Mouse (Mus musculus): ENCODE data around the gene Adamtsl4.
A peak's percentile ranks its signal among the peaks of the same experiment; 100 is the strongest.
"Not testable (repeated sequence)": the region's sequence is repeated elsewhere in the genome, so short reads cannot be mapped to it uniquely, and the experiment has no call there.

Adamtsl4 gene

DNA sequence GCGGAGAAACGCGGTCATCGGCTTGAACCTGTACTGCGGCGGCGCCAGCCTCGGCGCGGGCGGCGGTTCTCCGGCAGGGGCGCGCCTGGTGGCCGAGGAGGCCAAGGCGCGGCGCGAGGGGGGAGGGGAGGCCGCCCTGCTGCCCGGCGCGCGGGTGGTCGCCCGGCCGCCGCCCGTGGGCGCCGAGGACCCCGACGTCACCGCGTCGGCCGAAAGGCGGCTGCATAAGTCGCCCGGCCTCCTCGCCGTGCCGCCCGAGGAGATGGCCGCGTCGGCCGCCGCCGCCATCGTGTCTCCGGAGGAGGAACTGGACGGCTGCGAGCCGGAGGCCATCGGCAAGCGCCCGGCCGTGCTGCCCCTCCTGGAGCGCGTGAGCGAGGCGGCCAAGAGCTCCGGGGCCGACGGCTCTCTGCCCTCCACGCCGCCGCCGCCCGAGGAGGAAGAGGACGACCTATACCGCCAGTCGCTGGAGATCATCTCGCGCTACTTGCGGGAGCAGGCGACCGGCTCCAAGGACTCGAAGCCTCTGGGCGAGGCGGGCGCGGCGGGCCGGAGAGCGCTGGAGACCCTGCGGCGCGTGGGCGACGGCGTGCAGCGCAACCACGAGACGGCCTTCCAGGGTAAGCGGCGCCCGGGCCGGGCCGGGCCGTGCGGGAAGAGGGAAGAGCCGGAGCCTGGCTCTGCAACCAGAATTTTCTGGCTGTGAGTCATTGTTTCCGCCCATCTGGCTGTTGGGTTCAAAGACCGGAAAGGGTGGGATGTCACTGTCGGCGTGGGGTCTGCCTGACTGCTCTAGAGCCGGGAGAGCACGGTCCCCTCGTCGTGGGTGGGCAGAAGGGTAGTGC lies 28.6 kb downstream of the Adamtsl4 start:
- DNase-seq, result peak; percentile 74 to 76

DNA sequence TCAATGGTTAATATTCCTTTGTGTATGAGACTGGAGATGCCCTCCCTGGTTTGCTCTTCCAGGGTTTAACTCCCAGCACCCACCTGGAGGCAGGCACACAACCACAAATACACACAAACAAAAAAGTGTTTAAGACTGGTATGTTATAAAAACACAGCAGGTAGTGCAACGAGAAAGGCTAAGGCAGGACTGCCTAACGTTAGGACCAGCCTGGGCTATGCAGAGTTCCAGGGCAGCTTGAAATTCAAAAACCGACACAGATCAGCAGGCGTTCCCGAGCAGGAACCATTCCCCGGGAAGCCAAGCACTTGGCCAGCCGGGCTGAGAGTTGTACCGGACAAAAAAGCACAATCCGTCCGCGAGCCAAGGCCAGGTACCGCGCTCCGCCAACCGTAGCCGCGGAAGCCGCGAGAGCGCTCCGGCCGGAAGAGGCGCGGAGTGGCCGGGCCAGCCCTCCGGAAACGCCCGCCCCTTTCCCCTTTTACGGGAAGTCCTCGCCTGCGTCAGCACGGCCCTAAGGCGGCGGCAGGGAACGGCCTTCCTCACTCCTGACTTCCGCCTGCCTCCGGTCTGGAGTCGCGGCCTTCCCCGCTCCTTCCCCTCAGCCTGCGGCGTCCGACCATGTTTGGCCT lies 29.4 kb downstream of the Adamtsl4 start, which contains the start of gene Mcl1:
TSS of gene Mcl1 (plus strand) at position 553 of the 632 bp plus-strand sequence.
- peak; percentile 94 to 95 for DNase-seq

DNA sequence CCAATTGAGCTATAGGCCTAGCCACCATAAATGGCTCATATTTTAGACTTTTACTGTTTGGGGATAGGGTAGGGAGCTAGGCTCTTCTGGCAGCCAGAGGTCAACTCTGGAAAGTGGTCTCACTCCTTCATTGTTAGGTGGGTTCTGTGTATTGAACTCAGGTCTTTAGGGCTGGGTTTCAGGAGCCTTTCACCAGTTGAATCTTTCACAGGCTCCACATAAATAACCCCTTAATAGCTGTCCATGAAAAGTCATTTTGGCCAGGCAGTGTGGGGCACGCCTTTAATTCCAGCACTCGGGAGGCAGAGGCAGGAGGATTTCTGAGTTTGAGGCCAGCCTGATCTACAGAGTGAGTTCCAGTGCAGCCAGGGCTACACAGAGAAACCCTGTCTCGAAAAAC lies 30.0 kb downstream of the Adamtsl4 start:
- no peak for DNase-seq

DNA sequence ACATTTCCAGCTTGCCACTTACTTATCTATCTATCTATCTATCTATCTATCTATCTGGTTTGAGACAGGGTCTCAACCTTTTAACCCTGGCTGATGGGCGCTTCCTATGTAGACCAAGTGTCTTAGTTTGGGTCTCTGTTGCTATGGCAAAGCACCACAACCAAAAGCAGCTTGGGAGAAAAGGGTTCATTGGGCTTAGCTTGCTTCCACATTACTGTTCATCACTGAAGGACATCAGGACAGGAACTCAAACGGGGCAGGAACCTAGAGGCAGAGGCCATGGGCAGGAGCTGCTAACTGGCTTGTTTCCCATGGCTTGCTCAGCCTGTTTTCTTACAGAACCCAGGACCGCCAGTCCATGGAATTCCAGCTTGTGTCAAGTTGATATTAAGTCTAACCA lies 30.6 kb downstream of the Adamtsl4 start:
- DNase-seq, result no peak

DNA sequence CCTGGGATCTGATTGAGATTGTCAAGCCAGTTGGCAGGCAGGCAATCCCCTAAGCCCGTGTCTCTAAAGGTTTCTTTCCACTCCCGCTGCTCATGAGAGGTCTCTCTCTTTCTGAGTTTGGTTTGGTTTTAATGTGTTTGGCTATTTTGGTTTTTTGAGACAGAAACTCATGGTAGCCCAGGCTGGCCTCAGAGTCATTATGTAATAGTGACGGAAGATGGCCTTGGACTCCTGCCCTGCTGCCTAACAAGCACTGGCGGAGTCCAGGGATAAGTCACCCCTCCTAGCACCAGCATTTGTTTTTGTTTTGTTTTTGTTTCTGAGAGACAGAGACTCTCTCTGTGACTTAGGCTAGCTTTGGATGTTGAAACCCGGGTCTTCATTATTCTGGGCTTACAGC lies 32.3 kb downstream of the Adamtsl4 start:
- DNase-seq, result no peak

DNA sequence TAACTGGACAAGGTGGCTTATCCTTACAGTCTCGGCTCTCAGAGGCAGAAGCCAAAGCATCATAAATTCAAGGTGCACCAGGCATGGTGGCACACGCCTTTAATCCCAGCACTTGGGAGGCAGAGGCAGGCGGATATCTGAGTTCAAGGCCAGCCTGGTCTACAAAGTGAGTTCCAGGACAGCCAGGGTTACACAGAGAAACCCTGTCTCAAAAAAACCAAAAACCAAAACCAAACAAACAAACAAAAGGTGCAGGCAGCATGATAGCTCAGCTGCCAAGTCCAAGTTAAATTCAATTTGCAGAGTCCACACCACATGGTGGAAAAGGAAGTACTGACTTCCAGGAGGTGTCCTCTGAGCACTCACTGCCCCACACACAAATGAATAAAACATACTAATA lies 33.3 kb downstream of the Adamtsl4 start:
- not testable (repeated sequence) for DNase-seq

DNA sequence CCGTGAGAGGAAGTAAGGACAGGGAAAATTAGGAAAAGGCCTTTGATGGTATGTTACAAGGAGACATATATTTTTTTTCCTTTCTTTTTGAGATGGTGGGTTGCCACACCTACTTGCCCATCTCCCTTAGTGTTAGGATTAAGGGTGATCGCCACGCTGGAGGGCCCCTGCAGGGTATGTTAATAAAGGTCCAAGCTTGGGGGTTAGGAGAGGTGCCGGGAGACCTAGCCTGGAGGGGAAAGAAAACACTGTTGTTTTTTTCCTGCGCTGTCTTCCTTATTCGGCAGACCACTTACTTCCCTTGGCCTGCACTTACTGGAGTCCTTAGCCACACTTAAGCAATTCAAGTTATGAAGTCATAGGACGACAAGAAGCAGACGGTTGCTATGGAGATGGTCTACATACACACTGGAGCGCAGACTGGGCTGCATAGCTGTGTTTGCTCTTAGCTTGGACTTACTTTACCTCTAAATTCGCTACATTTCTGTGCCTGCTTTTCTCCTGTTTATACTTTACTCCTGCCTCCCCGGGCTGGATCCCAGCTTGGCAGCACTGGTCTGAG lies 34.2 kb downstream of the Adamtsl4 start:
- peak in 1 of 2 experiments; percentile 51 for DNase-seq

DNA sequence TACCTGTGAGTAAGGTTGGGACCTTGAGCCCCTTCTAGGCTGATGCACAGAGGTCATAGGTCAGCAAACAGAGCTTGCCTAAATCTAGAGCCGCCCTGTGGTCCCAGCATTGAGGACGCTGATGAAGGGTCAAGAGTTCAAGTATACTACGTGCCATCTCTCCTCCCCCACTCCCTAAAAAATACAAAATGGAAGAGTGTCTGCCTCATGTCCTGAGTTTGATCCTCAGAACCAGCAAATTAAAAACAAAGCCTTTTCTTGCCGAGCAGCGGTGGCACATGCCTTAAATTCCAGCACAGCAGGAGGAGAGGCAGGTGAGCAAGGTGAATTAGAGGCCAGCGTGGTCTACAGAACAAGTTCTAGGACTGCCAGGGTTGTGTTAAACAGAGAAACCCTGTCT lies 34.8 kb downstream of the Adamtsl4 start:
- no peak for DNase-seq

DNA sequence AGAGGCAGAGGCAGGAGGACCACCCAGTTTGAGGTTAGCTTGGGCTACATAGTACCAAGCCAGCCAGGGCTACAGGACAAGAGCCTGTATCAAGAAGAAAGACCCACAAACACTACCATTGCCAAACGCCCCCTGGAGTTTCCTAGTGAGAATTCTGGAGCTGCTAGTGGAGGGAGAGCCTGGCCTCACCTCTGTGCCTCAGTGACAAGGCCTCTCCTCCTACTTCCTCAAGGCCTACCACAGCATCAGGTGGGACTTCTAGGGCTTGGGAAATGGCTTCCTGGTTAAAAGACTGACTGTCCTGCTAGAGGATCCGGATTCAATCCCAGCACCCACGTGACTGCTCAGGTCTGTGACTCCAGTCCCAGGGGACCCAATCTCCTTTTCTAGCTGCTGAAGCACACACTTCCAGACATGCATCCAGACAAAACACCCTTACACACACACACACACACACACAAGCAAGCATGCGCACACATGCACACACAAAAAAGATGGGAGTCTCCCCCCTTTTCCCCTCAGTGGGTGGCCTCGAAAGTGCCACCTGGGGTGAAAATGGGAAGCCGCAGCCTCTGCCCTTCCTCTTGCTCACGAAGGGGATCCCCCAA lies 35.4 kb downstream of the Adamtsl4 start:
- DNase-seq, result peak; percentile 74 to 78

DNA sequence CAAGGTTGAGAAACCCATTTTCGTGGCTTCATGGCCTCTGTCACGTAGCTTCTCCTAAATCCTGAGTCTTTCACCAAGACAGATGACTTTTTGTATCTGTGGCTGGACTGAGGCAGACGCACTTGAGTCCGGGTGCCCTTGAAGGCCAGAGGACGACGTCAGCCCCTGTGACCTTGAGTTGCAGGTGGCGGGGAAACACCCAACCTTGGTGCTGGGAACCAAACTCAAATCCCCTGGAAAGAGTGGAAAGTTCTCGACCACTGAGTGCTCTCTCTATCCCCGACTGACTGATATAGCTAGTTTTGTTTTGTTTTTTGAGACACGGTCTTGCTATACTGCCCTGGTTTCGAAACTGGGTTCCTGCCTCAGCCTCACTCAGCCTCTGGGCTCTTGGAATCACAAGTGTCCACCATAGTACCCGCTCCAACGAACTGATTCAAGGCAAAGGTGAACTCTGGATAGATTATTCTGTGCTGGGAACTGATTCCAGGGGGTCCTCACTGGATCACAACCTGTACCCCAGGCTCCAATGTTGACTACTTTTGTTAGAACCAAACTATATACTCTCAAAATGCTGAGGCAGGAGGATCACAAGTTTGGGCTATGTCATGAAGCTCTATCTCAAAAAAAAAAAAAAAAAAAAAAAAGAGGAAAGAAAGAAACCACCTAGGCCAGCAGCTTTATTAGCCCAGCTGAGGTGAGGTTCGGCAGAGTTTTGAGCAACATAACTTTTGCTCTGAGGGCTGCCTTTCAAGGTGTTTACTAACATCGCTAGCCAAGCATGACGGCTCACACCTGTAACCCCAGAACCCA lies 36.1 kb downstream of the Adamtsl4 start:
- DNase-seq, result no peak

DNA sequence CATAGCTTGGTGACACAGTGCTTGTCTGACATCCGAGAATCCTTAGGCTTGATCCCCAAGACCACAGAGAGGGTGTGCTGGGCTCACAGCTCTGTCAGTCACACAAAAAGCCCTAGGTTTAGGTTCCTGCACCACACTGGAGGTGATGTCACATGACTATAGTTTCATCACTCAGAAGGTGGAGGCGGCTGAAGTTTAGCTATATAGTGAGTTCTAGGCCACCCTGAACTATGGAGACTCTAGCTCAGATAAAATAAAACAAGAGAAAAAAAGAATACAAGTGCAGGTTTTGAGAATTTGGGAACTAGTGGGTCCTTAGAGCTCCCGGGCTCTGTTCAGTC lies 36.7 kb downstream of the Adamtsl4 start:
- DNase-seq, result no peak

DNA sequence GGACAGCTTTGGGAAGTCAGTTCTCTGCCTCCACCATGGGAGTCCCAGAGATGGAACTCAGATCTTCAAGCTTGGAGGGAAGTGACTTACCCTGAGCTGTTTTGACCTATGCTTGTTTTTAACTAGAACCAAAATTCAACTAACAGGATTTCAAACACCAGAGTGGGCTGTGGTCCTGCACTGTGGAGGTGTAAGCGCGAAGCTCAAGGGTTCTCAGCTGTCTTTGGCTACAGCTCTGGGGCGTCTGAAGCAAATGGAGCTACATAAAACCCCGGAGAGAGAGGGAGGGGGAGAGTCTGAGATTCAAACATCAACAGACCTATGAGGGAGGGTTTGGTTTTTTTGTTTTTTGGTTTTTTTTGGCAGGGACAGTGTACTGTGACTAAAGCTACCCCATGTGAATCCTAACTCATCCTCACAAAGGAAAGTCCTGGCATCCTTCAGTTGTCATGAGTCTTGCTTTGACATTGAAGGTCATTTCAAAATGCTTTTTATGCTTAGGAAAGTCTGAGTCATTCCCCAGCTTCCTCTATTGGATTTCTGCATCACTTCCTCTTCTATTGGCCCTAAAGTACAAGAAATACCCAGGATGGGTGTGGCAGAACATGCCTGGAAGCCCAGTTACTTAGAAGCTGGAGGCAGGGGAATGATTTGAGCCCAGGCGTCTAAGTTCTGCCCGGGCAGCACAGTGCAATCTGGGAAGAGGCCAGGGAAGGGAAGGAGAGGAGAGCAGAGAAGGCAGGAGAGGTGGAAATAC lies 37.3 kb downstream of the Adamtsl4 start:
- DNase-seq, result peak; percentile 62 to 66

DNA sequence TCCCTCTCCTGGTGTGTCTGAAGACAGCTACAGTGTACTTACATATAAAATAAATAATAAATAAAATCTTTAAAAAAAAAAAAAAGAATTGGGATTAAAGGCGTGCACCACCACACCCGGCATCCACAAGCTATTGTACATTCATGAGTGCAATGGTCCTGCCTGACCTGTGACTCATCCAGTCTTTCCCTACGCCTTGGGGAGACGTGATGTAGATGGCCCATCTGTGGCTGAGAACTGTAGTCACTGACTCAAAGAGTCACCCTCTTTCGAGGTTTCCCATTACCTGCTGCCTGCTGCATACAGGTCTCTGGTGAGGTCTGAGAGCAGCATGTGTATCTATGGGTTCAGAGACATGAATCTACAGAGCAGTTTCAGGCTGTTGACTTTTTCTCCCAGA lies 39.7 kb downstream of the Adamtsl4 start:
- DNase-seq, result no peak

DNA sequence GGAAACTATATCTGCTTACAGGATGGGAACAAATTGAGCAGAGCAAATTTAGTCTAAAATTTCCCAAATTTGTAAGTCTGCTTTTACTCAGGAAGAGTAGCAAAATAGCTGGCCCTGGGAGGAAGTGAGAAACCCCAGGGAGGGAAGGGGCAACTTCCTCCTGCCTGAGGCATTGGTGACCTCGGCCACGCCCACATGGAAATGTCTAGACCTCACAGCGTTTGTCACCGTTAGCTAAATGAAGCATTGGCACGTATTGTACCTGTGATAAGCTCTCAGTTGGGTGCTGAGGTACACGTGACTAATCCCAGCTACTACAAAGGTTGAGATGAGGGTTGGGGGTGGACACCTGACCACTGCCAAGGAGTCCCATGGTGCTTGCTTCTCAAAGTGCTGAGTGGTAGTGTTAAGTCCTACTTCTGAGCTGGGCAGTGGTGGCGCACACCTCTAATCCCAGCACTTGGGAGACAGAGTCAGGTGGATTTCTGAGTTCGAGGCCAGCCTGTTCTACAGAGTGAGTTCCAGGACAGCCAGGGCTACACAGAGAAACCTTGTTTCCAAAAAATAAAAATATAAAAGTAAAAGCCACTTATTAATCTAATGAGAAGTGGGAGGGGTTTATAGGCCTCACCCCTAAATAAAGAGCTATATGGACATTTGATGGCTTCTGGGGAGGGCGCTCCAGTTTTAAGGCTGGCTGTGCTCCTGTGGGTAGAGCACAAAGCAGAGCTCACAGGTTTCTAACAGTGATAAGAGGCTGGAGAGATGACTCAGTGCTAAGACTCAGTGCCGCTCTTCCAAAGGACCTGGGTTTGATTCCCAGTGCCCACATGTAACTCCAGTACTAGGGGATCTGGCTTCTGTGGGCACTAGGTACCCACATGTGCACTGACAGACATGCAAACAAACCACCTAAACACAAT lies 42.1 kb downstream of the Adamtsl4 start:
- peak; percentile 77 to 82 for DNase-seq

DNA sequence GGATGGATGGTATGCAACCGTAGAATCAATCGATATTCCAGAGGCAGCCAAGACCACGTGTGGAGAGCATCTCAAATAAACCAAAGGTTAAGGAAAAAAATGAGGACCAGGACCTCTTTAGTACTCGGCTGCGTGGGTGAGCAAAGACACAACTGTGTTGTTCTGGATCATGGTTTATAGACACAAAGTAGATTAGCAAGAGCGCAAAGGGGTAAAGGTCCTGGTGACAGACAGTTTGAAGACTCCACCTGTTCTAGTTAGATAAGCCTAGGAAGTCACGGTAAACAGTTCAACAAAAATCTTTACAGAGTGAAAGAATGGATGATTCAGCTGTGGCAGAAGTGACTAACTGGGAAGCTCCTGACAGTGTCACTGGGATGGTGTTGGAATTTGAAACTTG lies 44.6 kb downstream of the Adamtsl4 start:
- no peak for DNase-seq

DNA sequence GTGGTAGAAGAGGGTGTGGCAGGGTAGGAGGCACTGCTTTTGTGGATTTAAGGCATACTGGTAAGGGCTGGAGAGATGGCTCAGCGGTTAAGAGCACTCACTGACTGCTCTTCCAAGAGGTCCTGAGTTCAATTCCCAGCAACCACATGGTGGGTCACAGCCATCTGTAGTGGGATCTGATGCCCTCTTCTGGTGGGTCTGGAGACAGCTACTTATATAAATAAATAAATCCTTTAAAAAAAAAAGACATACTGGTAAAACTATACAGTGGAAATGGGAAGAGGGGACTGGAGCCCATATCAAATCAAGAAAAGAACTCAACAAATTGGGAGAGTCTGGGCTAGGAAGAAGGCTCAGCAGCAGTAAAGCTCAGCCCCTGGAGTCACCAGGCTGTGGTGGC lies 48.0 kb downstream of the Adamtsl4 start:
- DNase-seq, result peak in 1 of 2 experiments; percentile 34

DNA sequence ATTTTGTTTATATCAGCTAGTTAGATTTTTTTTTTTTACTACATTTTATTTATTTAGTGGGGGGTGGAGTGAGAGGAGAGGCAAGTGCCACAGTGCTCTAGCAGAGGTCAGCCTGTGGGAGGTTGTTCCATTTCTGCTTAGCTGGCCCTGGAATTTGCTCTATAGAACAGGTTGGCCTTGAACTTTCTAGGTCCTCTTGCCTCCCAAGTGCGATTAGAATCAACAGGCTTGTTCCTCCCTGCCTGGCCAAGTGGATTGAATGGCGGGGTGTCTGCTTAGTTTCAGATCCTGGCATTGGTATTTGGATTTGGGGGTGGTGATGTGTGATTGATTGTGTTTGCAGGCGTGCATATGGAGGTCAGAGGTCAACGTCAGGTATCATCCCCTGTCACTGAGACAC lies 51.6 kb downstream of the Adamtsl4 start:
- no peak for DNase-seq

DNA sequence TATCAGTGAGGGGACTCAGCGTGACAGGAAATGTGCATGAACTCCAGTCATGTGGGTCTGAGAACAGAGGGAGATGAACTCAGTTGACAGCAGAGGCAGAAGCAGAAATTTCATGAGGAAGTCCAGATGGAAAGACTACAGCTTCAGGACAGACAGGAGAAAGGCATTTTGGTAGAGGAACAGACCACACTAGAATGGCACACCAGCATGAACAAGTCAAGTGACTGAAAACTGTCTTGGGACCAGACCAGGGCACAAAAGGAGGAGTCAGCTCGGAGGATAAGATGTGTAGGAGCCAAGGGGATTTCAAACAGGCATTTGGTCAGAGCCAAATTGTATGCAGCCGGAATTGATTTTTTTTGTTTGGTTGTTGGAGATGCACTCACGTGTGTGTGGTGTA lies 52.1 kb downstream of the Adamtsl4 start:
- no peak for DNase-seq

DNA sequence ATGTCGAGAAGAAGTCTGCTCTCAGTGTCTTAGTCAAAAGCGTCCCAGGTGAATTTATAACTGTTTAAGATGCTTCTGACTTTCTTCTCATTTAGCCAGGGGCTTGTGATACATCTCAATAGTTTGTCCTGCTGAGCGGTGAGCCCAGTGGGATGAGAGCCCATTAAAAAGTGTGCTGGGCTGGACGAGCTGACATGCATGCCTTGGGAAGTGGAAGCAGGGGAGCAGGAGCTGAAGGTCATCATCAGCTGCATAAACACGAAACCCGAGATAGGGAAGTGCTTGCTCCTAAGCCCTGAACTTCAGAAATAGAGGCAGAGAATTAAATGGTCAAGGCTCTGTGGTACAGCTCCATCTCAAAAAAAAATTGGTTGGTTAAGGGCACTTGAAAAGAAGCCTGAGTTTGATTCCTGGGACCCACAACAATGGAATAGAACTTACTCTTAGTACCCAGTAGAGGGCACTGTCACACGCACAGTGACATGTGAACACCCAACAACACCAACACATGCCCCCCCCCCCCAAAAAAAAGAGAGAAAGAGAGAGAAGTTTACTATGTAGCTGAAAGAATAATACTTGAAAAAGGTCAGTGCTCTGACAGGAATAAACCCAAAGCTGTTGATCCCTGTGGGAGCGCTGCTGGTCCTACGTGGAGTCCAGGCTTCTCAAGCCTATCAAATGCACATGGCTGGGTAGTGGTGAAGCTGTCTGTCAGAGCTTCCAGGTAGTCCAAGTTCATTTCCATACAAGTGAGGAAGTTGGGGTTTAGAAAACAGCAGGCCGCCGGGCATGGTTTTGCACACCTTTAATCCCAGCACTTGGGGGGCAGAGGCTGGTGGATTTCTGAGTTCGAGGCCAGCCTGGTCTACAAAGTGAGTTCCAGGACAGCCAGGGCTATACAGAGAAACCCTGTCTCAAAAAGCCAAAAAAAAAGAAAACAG lies 54.8 kb downstream of the Adamtsl4 start:
- peak; percentile 19 to 24 for DNase-seq

DNA sequence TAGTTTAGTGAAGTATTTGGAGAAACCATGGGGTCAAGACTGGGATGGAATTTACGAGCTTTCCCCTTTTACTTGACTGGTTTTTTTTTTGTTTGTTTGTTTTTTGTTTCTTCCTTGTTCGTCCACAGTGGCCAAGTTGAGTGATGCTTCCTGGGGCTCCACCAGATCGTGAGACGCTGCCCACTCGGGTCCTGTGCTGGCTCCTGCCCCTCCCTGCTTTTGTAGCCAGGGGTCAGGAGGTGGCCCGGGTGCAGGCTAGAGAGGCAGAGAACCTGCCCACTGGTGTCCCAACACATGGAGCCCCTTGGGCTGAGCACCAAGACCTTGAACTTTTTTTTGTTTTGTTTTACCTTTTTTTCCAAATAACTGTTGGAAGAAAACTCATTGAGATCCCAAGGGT lies 56.4 kb downstream of the Adamtsl4 start:
- DNase-seq, result no peak
